Mouse (Mus musculus) MEL (cell line): Measurements from ENCODE around the gene Adamts4.

Experiments used
- CTCF ChIP-seq, 3 experiments: IDR thresholded peaks in 2 of 3; conservative IDR thresholded peaks in 1 of 3; 2 replicates each; pipeline ENCODE4 v1.5.1; 2011 to 2012; ENCODE audit warnings: low read length in 3 of 3, low read depth in 2 of 3, mild to moderate bottlenecking in 2 of 3, improper control_type of control experiment in 1 of 3, inconsistent platforms in 1 of 3, mixed read lengths in 1 of 3, moderate library complexity in 1 of 3; ENCODE audit not compliant: control insufficient read depth in 1 of 3, insufficient read depth in 1 of 3, poor library complexity in 1 of 3, severe bottlenecking in 1 of 3
- GABPA ChIP-seq: IDR thresholded peaks from 2 replicates; pipeline ENCODE4 v1.6.1; 2012; ENCODE audit warnings: low read depth, mild to moderate bottlenecking, inconsistent platforms, low read length, improper control_type of control experiment, moderate library complexity
- MAX ChIP-seq: IDR thresholded peaks from 2 replicates; pipeline ENCODE4 v1.6.1; 2011; ENCODE audit warnings: low read length, improper control_type of control experiment
- MYB ChIP-seq: IDR thresholded peaks from 2 replicates; pipeline ENCODE4 v1.6.1; 2011; ENCODE audit warnings: mild to moderate bottlenecking, low read depth, low read length, improper control_type of control experiment
- POLR2A ChIP-seq, 2 experiments: IDR thresholded peaks; 2 replicates each; pipeline ENCODE4 v1.6.1; 2011 to 2012; ENCODE audit warnings: low read length in 2 of 2, mild to moderate bottlenecking in 2 of 2, control low read depth in 1 of 2, improper control_type of control experiment in 1 of 2, low read depth in 1 of 2, moderate library complexity in 1 of 2; ENCODE audit not compliant: control insufficient read depth in 1 of 2, insufficient read depth in 1 of 2, poor library complexity in 1 of 2
- RAD21 ChIP-seq: IDR thresholded peaks from 2 replicates; pipeline ENCODE4 v1.6.1; 2011; ENCODE audit warnings: mild to moderate bottlenecking, low read depth, low read length, improper control_type of control experiment
- RCOR1 ChIP-seq: IDR thresholded peaks from 2 replicates; pipeline ENCODE4 v1.6.1; 2012; ENCODE audit warnings: low read depth, mild to moderate bottlenecking, inconsistent platforms, low read length, improper control_type of control experiment
- SIN3A ChIP-seq: IDR thresholded peaks from 2 replicates; pipeline ENCODE4 v1.6.1; 2012; ENCODE audit warnings: low read length, improper control_type of control experiment, inconsistent platforms

- TF ChIP-seq CTCF (IDR thresholded peaks at IDR 0.05 in 2 of 3, conservative IDR thresholded peaks at IDR 0.05 in 1 of 3; ENCODE audit: control insufficient read depth in 1 of 3, insufficient read depth in 1 of 3, low read depth in 2 of 3, low read length in 3 of 3, poor library complexity in 1 of 3, severe bottlenecking in 1 of 3) (no peak), MAX (no peak), POLR2A (IDR thresholded peaks at IDR 0.05; ENCODE audit: control insufficient read depth in 1 of 2, insufficient read depth in 1 of 2, low read depth in 1 of 2, low read length in 2 of 2, poor library complexity in 1 of 2) (no peak), RCOR1 (no peak), SIN3A (no peak), GABPA (no peak), RAD21 (no peak), MYB (no peak)
These were observed 28.2 kb downstream of the Adamts4 start for GRCm38 (mm10) chr1:171278436-171278835.
